8 mouse cellular contexts compared by ENCODE assay signal in the genomic region with DNA sequence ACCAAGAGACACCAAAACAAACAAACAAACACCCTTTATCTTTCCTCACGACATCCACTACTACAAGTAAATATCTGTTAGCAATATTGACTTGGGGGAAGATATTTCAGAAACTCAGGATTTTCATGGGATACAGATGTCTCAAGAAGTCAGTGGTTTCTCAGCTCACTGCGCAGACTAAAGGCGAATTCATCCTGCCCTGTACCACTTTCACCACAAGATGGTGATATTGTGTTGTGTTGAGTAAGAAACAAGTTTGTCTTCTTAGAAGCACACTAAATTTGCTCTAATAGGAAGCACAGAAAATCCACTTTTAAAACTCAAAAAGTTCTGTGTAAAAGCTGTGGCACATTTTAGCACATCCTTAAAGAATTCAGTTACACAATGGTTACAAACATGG.
DNase-seq lines count a peak whose midpoint lies in the region; ATAC-seq and TF ChIP-seq lines count a peak whose summit lies in the region.

No protein-coding gene starts in this region.

- H3K4me3 ChIP-seq in heart, postnatal 0 days (ENCODE audit: low read depth, low read length) = no peak overlapping the region
- no peak overlapping the region for H3K4me3 ChIP-seq in heart, embryonic 10.5 days
- H3K4me3 ChIP-seq in midbrain, embryonic 13.5 days (replicated peaks) = no peak overlapping the region

- no peaks in the 10 kb centered on the region for H3K9me3 ChIP-seq in heart, postnatal 0 days (replicated peaks; ENCODE audit: control insufficient read depth, low read length)
- no peaks in the 10 kb centered on the region for H3K9me3 ChIP-seq in heart, embryonic 10.5 days
- no peaks in the 10 kb centered on the region for H3K9me3 ChIP-seq in midbrain, embryonic 13.5 days

- no peaks in the 10 kb centered on the region for H3K4me1 ChIP-seq in heart, postnatal 0 days (ENCODE audit: control insufficient read depth, insufficient read depth)
- H3K4me1 ChIP-seq in heart, embryonic 10.5 days = no peaks in the 10 kb centered on the region
- H3K4me1 ChIP-seq in midbrain, embryonic 13.5 days (replicated peaks) = no peaks in the 10 kb centered on the region

- H3K27me3 ChIP-seq in heart, postnatal 0 days (ENCODE audit: control insufficient read depth, insufficient read depth, low read length) = no peaks in the 10 kb centered on the region
- no peaks in the 10 kb centered on the region for H3K27me3 ChIP-seq in heart, embryonic 10.5 days (ENCODE audit: insufficient read depth, poor library complexity, severe bottlenecking)
- 0 out of 2 replicates have a peak, but pooled peaks cover 15% of the 10 kb centered on the region for H3K27me3 ChIP-seq in midbrain, embryonic 13.5 days

- no peak for TF ChIP-seq EP300 in heart, postnatal 0 days (IDR thresholded peaks at IDR 0.05; ENCODE audit: low read depth)

- ATAC-seq in heart, postnatal 0 days (ENCODE audit: insufficient read depth, low read depth) = no peak
- 0 out of 2 replicates have a peak, but pooled peaks have one; percentile 45 for ATAC-seq in midbrain, embryonic 13.5 days
- ATAC-seq in megakaryocyte, adult 5-6 weeks (ENCODE audit: poor library complexity, severe bottlenecking) = no peak

- peak; percentile 10 for DNase-seq in heart, postnatal 0 days (ENCODE audit: low spot score)
- no peak for DNase-seq in heart, embryonic 10.5 days (ENCODE audit: low spot score)
- DNase-seq in ES-CJ7 (ENCODE audit: low read depth, low spot score) = peak; percentile 85
- peak; percentile 45 for DNase-seq in embryo, embryonic 9.5 days (ENCODE audit: extremely low spot score)
- peak; percentile 40 for DNase-seq in kidney, postnatal 10 days
- no peak for DNase-seq in T-cell, adult 2 months (ENCODE audit: low spot score)

- H3K27ac ChIP-seq in heart, postnatal 0 days (ENCODE audit: low read depth) = no peak overlapping the region
- no peak overlapping the region for H3K27ac ChIP-seq in heart, embryonic 10.5 days
- no peak overlapping the region for H3K27ac ChIP-seq in midbrain, embryonic 13.5 days

- H3K9ac ChIP-seq in heart, postnatal 0 days (replicated peaks; ENCODE audit: low read depth, low read length) = no peak overlapping the region
- H3K9ac ChIP-seq in midbrain, embryonic 13.5 days (replicated peaks) = no peak overlapping the region

- WGBS in heart, postnatal 0 days = 10% methylated on average over 3 of the region's 3 CpGs
- 8% methylated on average over 3 of the region's 3 CpGs for WGBS in heart, embryonic 10.5 days
- WGBS in midbrain, embryonic 13.5 days = 13% methylated on average over 3 of the region's 3 CpGs

- no peak overlapping the region for H3K4me2 ChIP-seq in heart, postnatal 0 days (ENCODE audit: low read depth, low read length)
- H3K4me2 ChIP-seq in midbrain, embryonic 13.5 days (replicated peaks) = no peak overlapping the region

- TF ChIP-seq CTCF in heart, postnatal 0 days (IDR thresholded peaks at IDR 0.05; ENCODE audit: low read depth) = peak; percentile 70

- no peaks in the 10 kb centered on the region for H3K36me3 ChIP-seq in heart, postnatal 0 days (replicated peaks; ENCODE audit: control insufficient read depth, insufficient read depth, low read length)
- H3K36me3 ChIP-seq in heart, embryonic 10.5 days = no peaks in the 10 kb centered on the region
- H3K36me3 ChIP-seq in midbrain, embryonic 13.5 days = no peaks in the 10 kb centered on the region

Comparison
In these comparisons a context has a peak if more than half of its experiments do, and no peak if none do; other contexts are left out.
1. DNase-seq: peak in heart, postnatal 0 days (single experiment), ES-CJ7 (single experiment), embryo, embryonic 9.5 days (single experiment) and kidney, postnatal 10 days (single experiment); none in heart, embryonic 10.5 days (single experiment) and T-cell, adult 2 months (single experiment).